Mouse (Mus musculus) neutrophil, adult 59 days (primary cell): Measurements from ENCODE around the gene Ceacam14. TPM values are rescaled to one million over a fixed set of nuclear protein-coding genes. Genes with fewer than 3 reads are reported as not detected.

Experiments
- total RNA-seq, 2 experiments: library from RNA; stranded (reverse); gene quantifications; 1 replicate in 1 of 2; 2 replicates in 1 of 2; pipeline ENCODE4 v1.2.4; 2023

The Ceacam14 gene
- not detected for total RNA-seq

DNA sequence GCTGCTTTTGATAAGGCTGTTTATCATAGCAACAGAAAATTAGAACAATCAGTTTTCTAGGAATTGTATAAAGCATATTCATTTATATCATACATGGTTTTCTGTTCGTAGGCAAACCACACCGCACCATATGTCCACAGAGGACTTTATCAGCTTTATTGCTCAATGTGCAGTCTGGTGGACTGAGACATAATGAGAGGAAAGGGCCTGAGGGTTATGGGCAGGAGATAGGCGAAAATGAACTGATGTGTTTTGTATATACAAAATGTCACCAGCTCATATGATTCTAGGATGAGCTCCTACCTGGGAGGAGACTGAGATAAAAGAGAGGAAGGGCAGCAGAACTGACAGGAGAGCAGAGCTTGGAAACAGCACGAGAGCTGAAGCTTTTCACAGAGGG lies at the start of gene Ceacam14:
Ceacam14 (plus strand) TSS at position 301 of the 400 bp plus-strand sequence.

Other genes with a start within 250 kb of the Ceacam14 start
- gene Ceacam5, start 99.4 kb upstream of the Ceacam14 start, total RNA-seq = not detected
- gene Gm5155, start 59.1 kb downstream of the Ceacam14 start, total RNA-seq = not detected
- not detected for gene Ceacam11, start 159.5 kb downstream of the Ceacam14 start, total RNA-seq
- not detected for gene Ceacam13, start 197.3 kb downstream of the Ceacam14 start, total RNA-seq